Mouse (Mus musculus) right cerebral cortex, adult 18-20 months (tissue): ENCODE measurements at regions not wholly inside any gene's neighbourhood (a gene's known extent, or its start where the extent isn't known, plus 50 kb on each side); places are given as distances from the start of the nearest gene placed in this dataset.
A peak's percentile ranks its signal among the peaks of the same experiment; 100 is the strongest.

ENCODE experiments used
- DNase-seq: peaks from one replicate; pipeline ENCODE4 v3.0.0; 2022; ENCODE audit warnings: mixed read lengths

GRCm38 (mm10) chr4:142855635-142856034, 357.2 kb downstream of the Prdm2 start:
- no peak for DNase-seq

- peak; percentile 66 for DNase-seq
Observed at GRCm38 (mm10) chr4:142853924-142854323, 358.9 kb downstream of the Prdm2 start.

- DNase-seq = peak; percentile 4
Observed at GRCm38 (mm10) chr4:142845066-142845696, 367.6 kb downstream of the Prdm2 start.

- DNase-seq = no peak
Observed at GRCm38 (mm10) chr4:142839540-142839939, 373.3 kb downstream of the Prdm2 start.

GRCm38 (mm10) chr4:142838363-142838964, 374.3 kb downstream of the Prdm2 start:
- no peak for DNase-seq

- no peak for DNase-seq
Observed at GRCm38 (mm10) chr4:142837636-142838035, 375.2 kb downstream of the Prdm2 start.

- DNase-seq = no peak
Observed at GRCm38 (mm10) chr4:142829711-142830110, 383.1 kb downstream of the Prdm2 start.

GRCm38 (mm10) chr4:142828969-142829368, 383.8 kb downstream of the Prdm2 start:
- no peak for DNase-seq

- DNase-seq = no peak
Observed at GRCm38 (mm10) chr4:142826250-142826893, 386.4 kb downstream of the Prdm2 start.

- no peak for DNase-seq
Observed at GRCm38 (mm10) chr4:142825786-142826185, 387.0 kb downstream of the Prdm2 start.

- DNase-seq = no peak
Observed at GRCm38 (mm10) chr4:142818440-142818839, 394.4 kb downstream of the Prdm2 start.

- DNase-seq = no peak
Observed at GRCm38 (mm10) chr4:142816986-142817385, 395.8 kb downstream of the Prdm2 start.

- no peak for DNase-seq
Observed at GRCm38 (mm10) chr4:142803819-142804218, 409.0 kb downstream of the Prdm2 start.

- DNase-seq = no peak
Observed at GRCm38 (mm10) chr4:142799291-142799690, 413.5 kb downstream of the Prdm2 start.

- peak; percentile 3 for DNase-seq
Observed at GRCm38 (mm10) chr4:142798834-142799233, 414.0 kb downstream of the Prdm2 start.

GRCm38 (mm10) chr4:142792606-142792970, 420.2 kb downstream of the Prdm2 start:
- no peak for DNase-seq

- no peak for DNase-seq
Observed at GRCm38 (mm10) chr4:142791823-142792605, 420.8 kb downstream of the Prdm2 start.

- DNase-seq = no peak
Observed at GRCm38 (mm10) chr4:142789048-142789447, 423.7 kb downstream of the Prdm2 start.

GRCm38 (mm10) chr4:142785386-142785785, 427.4 kb downstream of the Prdm2 start:
- DNase-seq = no peak

GRCm38 (mm10) chr4:142776711-142777411, 435.9 kb downstream of the Prdm2 start:
- DNase-seq = no peak

GRCm38 (mm10) chr4:142775023-142775422, 437.8 kb downstream of the Prdm2 start:
- no peak for DNase-seq

GRCm38 (mm10) chr4:142773651-142774151, 439.1 kb downstream of the Prdm2 start:
- DNase-seq = no peak
